Mouse (Mus musculus): ENCODE measurements around the gene Rab3a.

DNA sequence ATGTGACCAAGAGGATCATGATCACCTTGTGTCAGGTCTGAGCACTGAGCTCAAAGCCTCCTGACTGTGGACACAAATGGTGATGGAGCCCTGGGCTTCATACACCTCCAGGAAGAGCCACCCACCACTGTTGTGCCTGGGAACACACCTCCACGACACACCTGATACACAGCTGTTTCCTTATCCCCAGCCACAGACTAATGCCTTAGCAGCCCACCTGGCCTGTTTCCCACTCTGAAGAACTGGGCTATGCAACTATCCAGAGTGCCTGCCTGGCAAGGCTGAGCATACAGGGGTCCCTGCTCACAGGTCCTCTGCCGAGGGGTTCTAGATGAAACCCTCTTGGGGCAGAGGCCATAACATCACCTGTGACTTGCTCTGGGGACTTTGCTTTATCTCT lies 39.7 kb downstream of the Rab3a start:
- no peak for TF ChIP-seq CTCF (IDR thresholded peaks at IDR 0.05; ENCODE audit: low read depth)
- TF ChIP-seq EP300 (IDR thresholded peaks at IDR 0.05; ENCODE audit: low read depth), result no peak

Data from liver, postnatal 0 days (tissue).